Mouse (Mus musculus): ENCODE results near the gene Klk10.
A peak's percentile ranks its signal among the peaks of the same experiment; 100 is the strongest.

The Klk10 gene

GRCm38 (mm10) chr7:43780746-43781145 is at the start of gene Klk10:
Klk10 (plus strand) TSS chr7:43781035.
- DNase-seq (ENCODE audit: low spot score): peak; percentile 38

- no peak for DNase-seq (ENCODE audit: low spot score)
These were observed 33.0 kb upstream of the Klk10 start for GRCm38 (mm10) chr7:43747788-43748187.

- DNase-seq (ENCODE audit: low spot score): no peak
These were observed 28.0 kb upstream of the Klk10 start for GRCm38 (mm10) chr7:43752806-43753205.

- DNase-seq (ENCODE audit: low spot score): no peak
These were observed 14.4 kb upstream of the Klk10 start for GRCm38 (mm10) chr7:43766484-43766883.

GRCm38 (mm10) chr7:43768597-43768996 is 12.2 kb upstream of the Klk10 start, which contains the start of gene Klk12:
Klk12 (plus strand) TSS chr7:43768897.
- DNase-seq (ENCODE audit: low spot score): no peak

GRCm38 (mm10) chr7:43769636-43770035 is 11.2 kb upstream of the Klk10 start:
- no peak for DNase-seq (ENCODE audit: low spot score)

GRCm38 (mm10) chr7:43770701-43771100 is 10.1 kb upstream of the Klk10 start:
- DNase-seq (ENCODE audit: low spot score): peak; percentile 22

- DNase-seq (ENCODE audit: low spot score): peak; percentile 33
These were observed 8.9 kb upstream of the Klk10 start for GRCm38 (mm10) chr7:43771916-43772315.

- peak; percentile 26 for DNase-seq (ENCODE audit: low spot score)
These were observed 7.9 kb upstream of the Klk10 start for GRCm38 (mm10) chr7:43772901-43773300.

GRCm38 (mm10) chr7:43774364-43774763 is 6.5 kb upstream of the Klk10 start, which contains the start of gene Klk11:
Klk11 (plus strand) TSS chr7:43774604.
- peak; percentile 33 for DNase-seq (ENCODE audit: low spot score)

GRCm38 (mm10) chr7:43774802-43775201 is 6.0 kb upstream of the Klk10 start:
- DNase-seq (ENCODE audit: low spot score): peak; percentile 25

- peak; percentile 38 for DNase-seq (ENCODE audit: low spot score)
These were observed 5.4 kb upstream of the Klk10 start for GRCm38 (mm10) chr7:43775311-43776057.

- peak; percentile 28 for DNase-seq (ENCODE audit: low spot score)
These were observed 4.3 kb upstream of the Klk10 start for GRCm38 (mm10) chr7:43776506-43776905.

GRCm38 (mm10) chr7:43777423-43777822 is 3.4 kb upstream of the Klk10 start:
- peak; percentile 35 for DNase-seq (ENCODE audit: low spot score)

- peak; percentile 23 for DNase-seq (ENCODE audit: low spot score)
These were observed 2.5 kb upstream of the Klk10 start for GRCm38 (mm10) chr7:43778176-43778970.

GRCm38 (mm10) chr7:43780241-43780640 is 594 bp upstream of the Klk10 start:
- peak; percentile 26 for DNase-seq (ENCODE audit: low spot score)

- peak; percentile 38 for DNase-seq (ENCODE audit: low spot score)
These were observed 706 bp downstream of the Klk10 start for GRCm38 (mm10) chr7:43781541-43781940.

- peak; percentile 87 for DNase-seq (ENCODE audit: low spot score)
These were observed 1.7 kb downstream of the Klk10 start for GRCm38 (mm10) chr7:43782275-43783265.

- DNase-seq (ENCODE audit: low spot score): no peak
These were observed 4.5 kb downstream of the Klk10 start for GRCm38 (mm10) chr7:43785286-43785685.

- no peak for DNase-seq (ENCODE audit: low spot score)
These were observed 7.3 kb downstream of the Klk10 start for GRCm38 (mm10) chr7:43788096-43788495.

GRCm38 (mm10) chr7:43789295-43789694 is 8.5 kb downstream of the Klk10 start:
- DNase-seq (ENCODE audit: low spot score): no peak

- DNase-seq (ENCODE audit: low spot score): no peak
These were observed 10.8 kb downstream of the Klk10 start, which contains the start of gene Klk9 for GRCm38 (mm10) chr7:43791591-43791990. Klk9 (plus strand) TSS chr7:43791891.

Measured in testis, postnatal 10 days (tissue).